Mouse (Mus musculus) layer of hippocampus, adult 11-12 months (tissue): ENCODE measurements at regions not wholly inside any gene's neighbourhood (a gene's known extent, or its start where the extent isn't known, plus 50 kb on each side); places are given as distances from the start of the nearest gene placed in this dataset.

ENCODE experiments used
- DNase-seq: peaks from one replicate; pipeline ENCODE4 v3.0.0; 2022; ENCODE audit warnings: low spot score

- DNase-seq = no peak
These were observed 58.8 kb upstream of the Bach2 start for GRCm38 (mm10) chr4:32179707-32180241.

DNA sequence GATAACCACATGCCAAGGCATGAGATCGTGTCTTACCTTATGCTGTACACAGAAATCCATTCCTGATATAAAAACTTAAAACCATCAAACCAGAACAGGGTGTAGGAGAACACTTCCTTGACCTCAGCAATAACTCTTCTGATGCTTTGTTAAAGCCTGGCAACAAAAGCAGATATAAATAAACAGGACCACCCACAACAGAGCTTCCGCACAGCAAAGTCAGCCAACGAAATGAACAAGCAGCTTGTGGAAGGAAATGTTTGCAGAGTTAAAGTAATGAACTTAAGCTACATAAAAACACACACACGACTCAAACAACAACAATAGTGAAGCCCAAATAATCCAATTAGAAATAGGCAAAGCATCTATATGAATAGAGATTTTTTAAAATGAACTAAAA is 54.8 kb upstream of the Bach2 start:
- DNase-seq = no peak

DNA sequence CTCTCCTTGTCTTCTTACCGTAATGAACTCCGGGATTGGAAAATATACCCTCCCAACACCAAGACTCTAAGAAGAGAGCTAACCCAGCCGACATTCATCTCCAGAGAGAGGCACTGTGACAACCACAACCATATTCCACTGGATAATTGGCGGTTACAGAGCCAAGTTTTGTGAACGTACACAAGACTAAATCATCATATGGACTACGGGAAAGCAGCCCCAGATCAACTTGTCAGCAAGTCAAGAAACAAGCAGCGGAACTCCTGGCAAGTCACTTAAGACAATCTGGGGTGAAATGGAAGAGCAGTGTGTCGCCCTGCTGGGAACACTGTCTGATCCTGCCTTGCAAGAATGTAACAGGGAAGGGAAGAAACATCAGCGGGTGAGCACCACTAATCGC is 52.6 kb upstream of the Bach2 start:
- DNase-seq = no peak

- no peak for DNase-seq
These were observed 51.5 kb upstream of the Bach2 start for GRCm38 (mm10) chr4:32187154-32187553.

GRCm38 (mm10) chr4:32188076-32188475 is 50.5 kb upstream of the Bach2 start:
- no peak for DNase-seq

DNA sequence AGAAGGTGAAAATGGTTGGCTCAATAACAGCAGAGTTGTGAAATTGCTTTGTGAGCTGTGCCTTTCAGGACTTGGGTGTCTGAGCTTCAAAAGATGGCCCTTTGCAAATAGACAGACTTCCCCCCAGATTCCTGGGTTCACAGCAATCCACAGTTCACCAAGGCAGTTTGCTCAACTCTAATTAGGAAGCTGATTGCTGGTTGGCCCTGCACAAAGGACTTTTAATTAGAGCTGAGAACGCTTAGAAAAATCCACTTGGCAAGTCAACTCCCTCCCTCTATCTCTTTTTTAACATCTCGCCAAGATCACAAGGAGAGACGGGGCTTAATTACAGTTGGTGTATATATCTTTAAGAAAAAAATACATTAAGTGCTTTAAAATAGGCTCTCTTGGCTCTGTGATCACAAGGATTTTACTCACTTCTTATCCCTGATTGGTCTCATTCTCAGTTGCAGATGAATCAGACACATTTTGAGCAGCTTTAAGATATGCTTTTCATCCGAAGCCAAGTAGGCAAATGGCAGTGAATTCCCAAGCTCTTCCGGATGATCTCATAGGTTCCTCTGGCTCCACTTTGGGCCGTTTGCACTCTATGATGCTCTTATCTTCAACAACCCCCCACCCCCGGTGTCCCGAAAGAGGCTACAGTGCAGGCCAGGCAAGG is 49.7 kb upstream of the Bach2 start:
- DNase-seq = no peak
